Mouse (Mus musculus): Measurements from ENCODE around the gene Tex261.

DNA sequence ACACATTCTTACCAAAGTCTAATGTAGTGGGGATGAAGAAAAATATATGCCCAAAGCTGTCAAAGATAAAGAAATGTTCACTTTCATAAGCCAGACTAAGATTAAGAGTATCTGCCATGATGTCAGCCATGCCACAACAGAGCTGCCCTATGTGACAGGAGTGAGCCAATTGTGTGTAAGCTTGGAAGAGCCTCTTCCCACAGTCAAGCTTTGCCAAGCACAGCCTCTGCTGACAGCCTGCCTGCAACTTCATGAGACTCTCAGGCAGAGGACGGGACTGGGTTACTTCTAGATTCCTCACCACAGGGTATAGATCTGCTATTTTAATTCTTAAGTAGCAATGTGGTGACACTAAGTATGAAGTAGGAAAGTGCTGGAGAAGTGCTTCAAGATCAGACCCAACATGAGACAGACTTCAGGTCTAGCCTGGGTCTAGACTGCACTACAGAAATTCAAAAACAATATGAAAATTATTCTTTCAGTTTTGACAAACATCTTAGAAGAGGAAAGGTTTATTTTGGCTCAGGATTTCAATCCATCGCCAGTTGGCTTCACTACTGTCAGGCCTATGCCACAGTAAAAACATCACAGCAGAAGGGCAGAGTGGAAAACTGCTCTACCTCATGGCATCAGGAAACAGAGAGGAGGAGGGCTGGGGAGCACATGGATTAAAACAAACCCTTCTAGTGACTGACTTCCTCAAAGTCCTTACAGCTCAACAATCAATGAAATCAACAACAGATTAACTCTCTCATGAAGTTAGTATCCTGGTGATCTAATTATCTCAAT, 45.3 kb upstream of the Tex261 start:
- TF ChIP-seq CTCF (IDR thresholded peaks at IDR 0.05; ENCODE audit: extremely low read depth, insufficient read length, insufficient replicate concordance, low read depth, low read length) (no peak), POLR2A (IDR thresholded peaks at IDR 0.05; ENCODE audit: low read depth, low read length) (no peak)

Measured in small intestine, adult 2 months (tissue).